Mouse (Mus musculus): Measurements from ENCODE around the gene Gm20388.

DNA sequence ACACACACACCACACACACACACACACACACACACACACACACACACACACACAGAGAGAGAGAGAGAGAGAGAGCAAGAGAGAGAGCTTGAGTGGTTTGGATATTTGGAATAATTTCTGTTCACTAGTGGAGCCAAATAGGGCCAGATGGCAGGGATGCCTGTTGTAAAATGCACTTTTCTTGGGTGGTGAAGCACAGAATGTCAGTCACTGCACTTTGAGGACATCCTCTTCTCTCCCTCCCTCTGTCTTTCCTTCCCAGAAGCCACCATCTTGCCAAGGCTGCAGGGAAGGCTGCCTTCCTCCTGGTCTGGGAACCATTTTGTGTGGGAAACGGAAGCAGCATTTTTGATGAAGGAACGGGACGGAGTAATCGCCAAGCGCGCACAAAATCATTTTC is 1151.9 kb downstream of the Gm20388 start:
- TF ChIP-seq POLR2A (IDR thresholded peaks at IDR 0.05; ENCODE audit: extremely low read depth, insufficient read depth, low read length), result no peak
- TF ChIP-seq CTCF (IDR thresholded peaks at IDR 0.05; ENCODE audit: extremely low read depth, insufficient read depth, low read length), result no peak

Data from cortical plate, adult 2 months (tissue).